Mouse (Mus musculus): Measurements from ENCODE around the gene Phf21a. TPM values are rescaled to one million over a fixed set of nuclear protein-coding genes. Genes with fewer than 3 reads are reported as not detected.

Phf21a gene
- total RNA-seq, 2 experiments from 2014 or later, result 97.9 to 104 TPM

GRCm38 (mm10) chr2:92205010-92205639 lies 112.2 kb downstream of the Phf21a start:
- DNase-seq (ENCODE audit: extremely low spot score in 1 of 2, low spot score in 1 of 2), result no peak

- DNase-seq (ENCODE audit: extremely low spot score in 1 of 2, low spot score in 1 of 2), result no peak
Measured at GRCm38 (mm10) chr2:92210409-92210808, 117.5 kb downstream of the Phf21a start.

GRCm38 (mm10) chr2:92221431-92221830 lies 128.5 kb downstream of the Phf21a start:
- DNase-seq (ENCODE audit: extremely low spot score in 1 of 2, low spot score in 1 of 2), result no peak

- no peak for DNase-seq (ENCODE audit: extremely low spot score in 1 of 2, low spot score in 1 of 2)
Measured at GRCm38 (mm10) chr2:92225592-92225991, 132.7 kb downstream of the Phf21a start.

GRCm38 (mm10) chr2:92229973-92230372 lies 137.1 kb downstream of the Phf21a start:
- DNase-seq (ENCODE audit: extremely low spot score in 1 of 2, low spot score in 1 of 2), result no peak

GRCm38 (mm10) chr2:92231706-92232105 lies 138.8 kb downstream of the Phf21a start:
- DNase-seq (ENCODE audit: extremely low spot score in 1 of 2, low spot score in 1 of 2), result no peak

- DNase-seq (ENCODE audit: extremely low spot score in 1 of 2, low spot score in 1 of 2), result no peak
Measured at GRCm38 (mm10) chr2:92234768-92235332, 141.9 kb downstream of the Phf21a start.

GRCm38 (mm10) chr2:92240299-92240698 lies 147.4 kb downstream of the Phf21a start:
- no peak for DNase-seq (ENCODE audit: extremely low spot score in 1 of 2, low spot score in 1 of 2)

GRCm38 (mm10) chr2:92240816-92241215 lies 147.9 kb downstream of the Phf21a start:
- DNase-seq (ENCODE audit: extremely low spot score in 1 of 2, low spot score in 1 of 2), result no peak

- no peak for DNase-seq (ENCODE audit: extremely low spot score in 1 of 2, low spot score in 1 of 2)
Measured at GRCm38 (mm10) chr2:92241317-92241716, 148.4 kb downstream of the Phf21a start.

- no peak for DNase-seq (ENCODE audit: extremely low spot score in 1 of 2, low spot score in 1 of 2)
Measured at GRCm38 (mm10) chr2:92246112-92246511, 153.2 kb downstream of the Phf21a start.

GRCm38 (mm10) chr2:92247711-92248110 lies 154.8 kb downstream of the Phf21a start:
- DNase-seq (ENCODE audit: extremely low spot score in 1 of 2, low spot score in 1 of 2), result no peak

GRCm38 (mm10) chr2:92250472-92250871 lies 157.6 kb downstream of the Phf21a start:
- DNase-seq (ENCODE audit: extremely low spot score in 1 of 2, low spot score in 1 of 2), result no peak

- no peak for DNase-seq (ENCODE audit: extremely low spot score in 1 of 2, low spot score in 1 of 2)
Measured at GRCm38 (mm10) chr2:92253777-92254176, 160.9 kb downstream of the Phf21a start.

- no peak for DNase-seq (ENCODE audit: extremely low spot score in 1 of 2, low spot score in 1 of 2)
Measured at GRCm38 (mm10) chr2:92256141-92256540, 163.2 kb downstream of the Phf21a start.

GRCm38 (mm10) chr2:92257372-92257956 lies 164.5 kb downstream of the Phf21a start:
- no peak for DNase-seq (ENCODE audit: extremely low spot score in 1 of 2, low spot score in 1 of 2)

GRCm38 (mm10) chr2:92259924-92260323 lies 167.0 kb downstream of the Phf21a start:
- DNase-seq (ENCODE audit: extremely low spot score in 1 of 2, low spot score in 1 of 2), result no peak

GRCm38 (mm10) chr2:92266100-92266617 lies 173.2 kb downstream of the Phf21a start:
- no peak for DNase-seq (ENCODE audit: extremely low spot score in 1 of 2, low spot score in 1 of 2)

- DNase-seq (ENCODE audit: extremely low spot score in 1 of 2, low spot score in 1 of 2), result no peak
Measured at GRCm38 (mm10) chr2:92269227-92269626, 176.3 kb downstream of the Phf21a start.

- no peak for DNase-seq (ENCODE audit: extremely low spot score in 1 of 2, low spot score in 1 of 2)
Measured at GRCm38 (mm10) chr2:92272510-92272909, 179.6 kb downstream of the Phf21a start.

- no peak for DNase-seq (ENCODE audit: extremely low spot score in 1 of 2, low spot score in 1 of 2)
Measured at GRCm38 (mm10) chr2:92273101-92273801, 180.3 kb downstream of the Phf21a start.
